In genomic region chr10:22730266-22730991, GRCm38 (mm10) we compare ENCODE assay signal across 8 mouse cellular contexts. TPM values are rescaled to one million over a fixed set of nuclear protein-coding genes. Genes with fewer than 3 reads are reported as not detected.
DNase-seq lines count a peak whose midpoint lies in the region; ATAC-seq lines count a peak whose summit lies in the region.

No protein-coding gene starts in this region.

- no peak for DNase-seq in heart, postnatal 10 days
- peak; percentile 34 for DNase-seq in 416B (ENCODE audit: low read depth)
- DNase-seq in c-Kit-negative CD71-positive TER-119-positive erythroid progenitor cells, embryonic 14.5 days (ENCODE audit: low read depth, low spot score), result peak; percentile 55
- peak; percentile 26 to 53 for DNase-seq in thymus, postnatal 36 days
- DNase-seq in layer of hippocampus, adult 8-10 months (ENCODE audit: low spot score in 2 of 2), result no peak

- peak; percentile 78 for ATAC-seq in heart, embryonic 11.5 days (replicated peaks; ENCODE audit: insufficient number of reproducible peaks, low FRiP score, low TSS enrichment)
- peak; percentile 81 for ATAC-seq in hindbrain, embryonic 12.5 days (ENCODE audit: low FRiP score)

- H3K79me2 ChIP-seq in macrophage (ENCODE audit: inconsistent target), result peaks cover 53% of the 10 kb centered on the region

- H3K27me3 ChIP-seq in heart, embryonic 11.5 days (ENCODE audit: control insufficient read depth, insufficient read depth, low read length), result no peaks in the 10 kb centered on the region
- H3K27me3 ChIP-seq in hindbrain, embryonic 12.5 days, result no peaks in the 10 kb centered on the region

- peak overlapping the region; percentile 98 for H3K9ac ChIP-seq in heart, embryonic 11.5 days (ENCODE audit: low read depth, low read length)
- peak overlapping the region; percentile 98 for H3K9ac ChIP-seq in hindbrain, embryonic 12.5 days

- no peaks in the 10 kb centered on the region for H3K9me3 ChIP-seq in heart, embryonic 11.5 days (replicated peaks; ENCODE audit: control insufficient read depth, low read length)
- no peaks in the 10 kb centered on the region for H3K9me3 ChIP-seq in hindbrain, embryonic 12.5 days (replicated peaks)

- 2% methylated on average over 39 of the region's 39 CpGs for WGBS in heart, embryonic 11.5 days (ENCODE audit: insufficient replicate concordance)
- WGBS in hindbrain, embryonic 12.5 days, result under 1% methylated on average over 38 of the region's 39 CpGs
- 0% methylated on average over 23 of the region's 39 CpGs for WGBS in macrophage (ENCODE audit: missing documents)

- peak overlapping the region; percentile 94 for H3K27ac ChIP-seq in heart, embryonic 11.5 days (ENCODE audit: low read depth, low read length)
- H3K27ac ChIP-seq in hindbrain, embryonic 12.5 days, result peak overlapping the region; percentile 96
- H3K27ac ChIP-seq in macrophage, result peak overlapping the region; percentile 42

- H3K4me2 ChIP-seq in heart, embryonic 11.5 days, result peak overlapping the region; percentile 94
- peak overlapping the region; percentile 92 for H3K4me2 ChIP-seq in hindbrain, embryonic 12.5 days (replicated peaks)

- no peaks in the 10 kb centered on the region for H3K36me3 ChIP-seq in heart, embryonic 11.5 days (ENCODE audit: control insufficient read depth, insufficient read depth, low read length)
- no peaks in the 10 kb centered on the region for H3K36me3 ChIP-seq in hindbrain, embryonic 12.5 days
- H3K36me3 ChIP-seq in macrophage (ENCODE audit: inconsistent target), result no peaks in the 10 kb centered on the region

- H3K4me3 ChIP-seq in heart, embryonic 11.5 days (ENCODE audit: low read depth, low read length), result peak overlapping the region; percentile 97
- H3K4me3 ChIP-seq in hindbrain, embryonic 12.5 days, result peak overlapping the region; percentile 99
- peak overlapping the region; percentile 82 for H3K4me3 ChIP-seq in macrophage (ENCODE audit: inconsistent target)

- H3K4me1 ChIP-seq in heart, embryonic 11.5 days (ENCODE audit: control insufficient read depth, insufficient read depth, low read length), result peaks cover 27% of the 10 kb centered on the region
- H3K4me1 ChIP-seq in hindbrain, embryonic 12.5 days, result peaks cover 26% of the 10 kb centered on the region

- intact Hi-C loops in heart, postnatal 10 days (cut with DNase I), result no loop called here

RNA-seq across cellular contexts. Expression of gene Tbpl1, which starts 1.3 kb away (rescaled TPM):
- polyA plus RNA-seq in heart, embryonic 11.5 days (2014; fragmentation: Nextera tagmentation; extraction: Ambion mirVana), result 57.8 and 59.9 TPM in 2 replicates
- 10 to 100 TPM; 24.5 to 29.3 TPM for total RNA-seq in heart, postnatal 10 days (2021)
- polyA plus RNA-seq in hindbrain, embryonic 12.5 days (2016; fragmentation: Nextera tagmentation; extraction: Ambion mirVana), result 113 TPM in 2 replicates
- total RNA-seq in macrophage (2018; cell fraction: chromatin; rRNA removed), result 10 to 100 TPM; 11.4 to 45.6 (median 27.7) TPM
- total RNA-seq in macrophage (2018; cell fraction: cytosol; rRNA removed), result 10 to 100 TPM; 15.4 to 38.5 (median 27.6) TPM
- total RNA-seq in macrophage (2018; cell fraction: nucleus; rRNA removed), result 10 to 100 TPM; 11.3 to 36.3 (median 23.0) TPM
- 18.3 to 26.9 TPM (median 18.6 TPM) in 3 replicates for polyA plus RNA-seq in macrophage (2018)
- 10 to 100 TPM; 60.5 to 63.9 (median 62.8) TPM for total RNA-seq in layer of hippocampus, adult 8-10 months (2022)

Comparison
In these comparisons a context has a peak if more than half of its experiments do, and no peak if none do; other contexts are left out.
1. H3K27ac ChIP-seq: peak in every context shown above with its lines; median percentile 96 in hindbrain, embryonic 12.5 days; 94 in heart, embryonic 11.5 days; 42 in macrophage.
2. DNase-seq: peak in 416B (single experiment), c-Kit-negative CD71-positive TER-119-positive erythroid progenitor cells, embryonic 14.5 days (single experiment) and thymus, postnatal 36 days (2 of 2); none in heart, postnatal 10 days (0 of 2) and layer of hippocampus, adult 8-10 months (0 of 2).
3. Peak in every context shown above with its lines, with median percentiles within 50 percentile points of each other: H3K4me3 ChIP-seq.